Mouse (Mus musculus) liver, embryonic 12.5 days (tissue): ENCODE measurements around the gene 1700056E22Rik. TPM values are rescaled to one million over a fixed set of nuclear protein-coding genes. Genes with fewer than 3 reads are reported as not detected.

Experiments used
- ATAC-seq: fragments of 200-750 bp; cut with Nextera tagmentation; 2 replicates; pipeline ENCODE4 v1.8.0; 2017; ENCODE audit warnings: moderate number of reproducible peaks, mild to moderate bottlenecking, moderate library complexity
- H3K27ac ChIP-seq: fragments of 300-500 bp; sonication (generic); 2 replicates; pipeline ENCODE4 v1.5.1; 2016; ENCODE audit warnings: mild to moderate bottlenecking
- H3K27me3 ChIP-seq: fragments of 300-500 bp; sonication (generic); replicated peaks from 2 replicates; pipeline ENCODE4 v1.6.1; 2016; ENCODE audit warnings: mild to moderate bottlenecking, moderate library complexity
- H3K36me3 ChIP-seq: fragments of 300-500 bp; sonication (generic); 2 replicates; pipeline ENCODE4 v1.6.1; 2016; ENCODE audit warnings: mild to moderate bottlenecking, moderate library complexity
- H3K4me1 ChIP-seq: fragments of 300-500 bp; sonication (generic); 2 replicates; pipeline ENCODE4 v1.6.1; 2016
- H3K4me2 ChIP-seq: fragments of 300-500 bp; sonication (generic); 2 replicates; pipeline ENCODE4 v1.6.1; 2016; ENCODE audit warnings: mild to moderate bottlenecking, moderate library complexity
- H3K4me3 ChIP-seq: fragments of 300-500 bp; sonication (generic); 2 replicates; pipeline ENCODE4 v1.5.1; 2016; ENCODE audit warnings: mild to moderate bottlenecking, moderate library complexity
- H3K9ac ChIP-seq: fragments of 300-500 bp; sonication (generic); 2 replicates; pipeline ENCODE4 v1.6.1; 2016; ENCODE audit warnings: mild to moderate bottlenecking, moderate library complexity
- H3K9me3 ChIP-seq: fragments of 300-500 bp; sonication (generic); replicated peaks from 2 replicates; pipeline ENCODE4 v1.6.1; 2016; ENCODE audit warnings: mild to moderate bottlenecking, moderate library complexity
- WGBS: fragments of 180-500 bp; shearing (Covaris S2); methylation state at CpG from one replicate; pipeline ENCODE4 v1.1.7; 2016; ENCODE audit not compliant: insufficient replicate concordance; 5-methylcytosine and 5-hydroxymethylcytosine counted together
- polyA plus RNA-seq: library from polyadenylated mRNA; unstranded; fragments of >200 nt; fragmentation: Nextera tagmentation; extraction: Ambion mirVana; gene quantifications from 2 replicates; pipeline ENCODE4 v1.2.1, GENCODE M21; 2016

1700056E22Rik gene
- 0.85 and 0.98 TPM in 2 replicates for polyA plus RNA-seq

GRCm38 (mm10) chr1:184034011-184034557, at the start of gene 1700056E22Rik:
1700056E22Rik (minus strand) TSS chr1:184034301.
- peak within 1 kb of the TSS; percentile 80 for H3K4me3 ChIP-seq
- peak within 1 kb of the TSS; percentile 93 for H3K9ac ChIP-seq
- no peaks in the 10 kb centered on the region for H3K9me3 ChIP-seq
- H3K27me3 ChIP-seq = peaks cover 3% of the 10 kb centered on the region; the same call in 1 of the 2 replicates
- peak within 1 kb of the TSS; percentile 95 for H3K27ac ChIP-seq
- peak; percentile 99 for ATAC-seq
- H3K4me2 ChIP-seq = peak within 1 kb of the TSS; percentile 99
- H3K4me1 ChIP-seq = peaks cover 39% of the 10 kb centered on the region
- 0 out of 2 replicates have a peak, but pooled peaks cover 5% of the 10 kb centered on the region for H3K36me3 ChIP-seq
- WGBS = under 1% methylated on average over 38 of the region's 38 CpGs

- H3K4me3 ChIP-seq = no peak overlapping the region
- 74% methylated on average over 7 of the region's 7 CpGs for WGBS
- no peak for ATAC-seq
- H3K9ac ChIP-seq = no peak overlapping the region
- H3K4me1 ChIP-seq = no peaks in the 10 kb centered on the region
- H3K36me3 ChIP-seq = no peaks in the 10 kb centered on the region
- H3K27ac ChIP-seq = no peak overlapping the region
- no peak overlapping the region for H3K4me2 ChIP-seq
- H3K27me3 ChIP-seq = no peaks in the 10 kb centered on the region
- no peaks in the 10 kb centered on the region for H3K9me3 ChIP-seq
Measured at GRCm38 (mm10) chr1:184083166-184083565, 49.1 kb upstream of the 1700056E22Rik start.

GRCm38 (mm10) chr1:184082661-184083060, 48.6 kb upstream of the 1700056E22Rik start:
- no peak overlapping the region for H3K4me3 ChIP-seq
- no peak overlapping the region for H3K4me2 ChIP-seq
- 66% methylated on average over 3 of the region's 3 CpGs for WGBS
- H3K4me1 ChIP-seq = no peaks in the 10 kb centered on the region
- no peak overlapping the region for H3K27ac ChIP-seq
- no peaks in the 10 kb centered on the region for H3K36me3 ChIP-seq
- H3K9ac ChIP-seq = no peak overlapping the region
- H3K27me3 ChIP-seq = no peaks in the 10 kb centered on the region
- ATAC-seq = no peak
- H3K9me3 ChIP-seq = no peaks in the 10 kb centered on the region

- H3K4me3 ChIP-seq = no peak overlapping the region
- H3K27me3 ChIP-seq = no peaks in the 10 kb centered on the region
- no peaks in the 10 kb centered on the region for H3K4me1 ChIP-seq
- no peak overlapping the region for H3K4me2 ChIP-seq
- no peak overlapping the region for H3K27ac ChIP-seq
- peaks cover under 1% of the 10 kb centered on the region; the same call in 1 of the 2 replicates for H3K36me3 ChIP-seq
- no peaks in the 10 kb centered on the region for H3K9me3 ChIP-seq
- no peak overlapping the region for H3K9ac ChIP-seq
- 68% methylated on average over 3 of the region's 3 CpGs for WGBS
- ATAC-seq = no peak
Measured at GRCm38 (mm10) chr1:184079304-184079703, 45.2 kb upstream of the 1700056E22Rik start.

- H3K4me2 ChIP-seq = no peak overlapping the region
- 52% methylated on average over 2 of the region's 2 CpGs for WGBS
- no peaks in the 10 kb centered on the region for H3K4me1 ChIP-seq
- no peak overlapping the region for H3K4me3 ChIP-seq
- ATAC-seq = no peak
- no peaks in the 10 kb centered on the region for H3K27me3 ChIP-seq
- H3K9me3 ChIP-seq = no peaks in the 10 kb centered on the region
- no peak overlapping the region for H3K27ac ChIP-seq
- H3K9ac ChIP-seq = no peak overlapping the region
- H3K36me3 ChIP-seq = peaks cover 9% of the 10 kb centered on the region; the same call in 1 of the 2 replicates
Measured at GRCm38 (mm10) chr1:184076756-184077155, 42.7 kb upstream of the 1700056E22Rik start.

- WGBS = 73% methylated on average over 6 of the region's 6 CpGs
- Histone ChIP-seq H3K36me3 (peaks cover 13% of the 10 kb centered on the region; the same call in 1 of the 2 replicates), H3K27ac (no peak overlapping the region), H3K4me2 (no peak overlapping the region), H3K27me3 (no peaks in the 10 kb centered on the region), H3K9ac (no peak overlapping the region), H3K4me3 (no peak overlapping the region), H3K9me3 (no peaks in the 10 kb centered on the region), H3K4me1 (no peaks in the 10 kb centered on the region)
- ATAC-seq = no peak
Measured at GRCm38 (mm10) chr1:184076065-184076464, 42.0 kb upstream of the 1700056E22Rik start.

- Histone ChIP-seq H3K9me3 (no peaks in the 10 kb centered on the region), H3K9ac (no peak overlapping the region), H3K4me2 (no peak overlapping the region), H3K4me3 (no peak overlapping the region), H3K27me3 (no peaks in the 10 kb centered on the region), H3K36me3 (peaks cover 21% of the 10 kb centered on the region), H3K4me1 (peaks cover 8% of the 10 kb centered on the region; the same call in 1 of the 2 replicates), H3K27ac (no peak overlapping the region)
- WGBS = 60% methylated on average over 12 of the region's 12 CpGs
- no peak for ATAC-seq
Measured at GRCm38 (mm10) chr1:184068971-184069370, 34.9 kb upstream of the 1700056E22Rik start.

GRCm38 (mm10) chr1:184067704-184068558, 33.8 kb upstream of the 1700056E22Rik start:
- no peaks in the 10 kb centered on the region for H3K9me3 ChIP-seq
- WGBS = 80% methylated on average over 18 of the region's 18 CpGs
- H3K27me3 ChIP-seq = no peaks in the 10 kb centered on the region
- peaks cover 8% of the 10 kb centered on the region; the same call in 1 of the 2 replicates for H3K4me1 ChIP-seq
- no peak overlapping the region for H3K4me2 ChIP-seq
- H3K9ac ChIP-seq = no peak overlapping the region
- H3K27ac ChIP-seq = no peak overlapping the region
- ATAC-seq = no peak
- H3K4me3 ChIP-seq = no peak overlapping the region
- peaks cover 16% of the 10 kb centered on the region for H3K36me3 ChIP-seq

GRCm38 (mm10) chr1:184066460-184067287, 32.6 kb upstream of the 1700056E22Rik start:
- Histone ChIP-seq H3K9me3 (no peaks in the 10 kb centered on the region), H3K27ac (no peak overlapping the region), H3K4me1 (peaks cover 8% of the 10 kb centered on the region; the same call in 1 of the 2 replicates), H3K4me3 (no peak overlapping the region), H3K9ac (no peak overlapping the region), H3K27me3 (no peaks in the 10 kb centered on the region), H3K4me2 (no peak overlapping the region), H3K36me3 (peaks cover 16% of the 10 kb centered on the region)
- 48% methylated on average over 11 of the region's 11 CpGs for WGBS
- ATAC-seq = no peak

GRCm38 (mm10) chr1:184065589-184066361, 31.7 kb upstream of the 1700056E22Rik start:
- Histone ChIP-seq H3K27ac (no peak overlapping the region), H3K36me3 (peaks cover 10% of the 10 kb centered on the region), H3K4me2 (no peak overlapping the region), H3K4me3 (no peak overlapping the region), H3K4me1 (peaks cover 12% of the 10 kb centered on the region), H3K9ac (no peak overlapping the region), H3K27me3 (no peaks in the 10 kb centered on the region), H3K9me3 (no peaks in the 10 kb centered on the region)
- ATAC-seq = no peak
- WGBS = 81% methylated on average over 13 of the region's 13 CpGs

GRCm38 (mm10) chr1:184064306-184064705, 30.2 kb upstream of the 1700056E22Rik start:
- no peak overlapping the region for H3K4me2 ChIP-seq
- H3K9me3 ChIP-seq = no peaks in the 10 kb centered on the region
- H3K36me3 ChIP-seq = peaks cover 4% of the 10 kb centered on the region; the same call in 1 of the 2 replicates
- ATAC-seq = no peak
- no peak overlapping the region for H3K4me3 ChIP-seq
- no peaks in the 10 kb centered on the region for H3K27me3 ChIP-seq
- no peak overlapping the region for H3K27ac ChIP-seq
- peaks cover 15% of the 10 kb centered on the region for H3K4me1 ChIP-seq
- 56% methylated on average over 7 of the region's 7 CpGs for WGBS
- no peak overlapping the region for H3K9ac ChIP-seq
